Mouse (Mus musculus): ENCODE measurements around the gene Tle3.

The Tle3 gene

GRCm38 (mm10) chr9:61371755-61372509 is at the start of gene Tle3:
Gene Tle3 (plus strand): TSS chr9:61372366.
- DNase-seq (ENCODE audit: low read depth) = peak; percentile 98

GRCm38 (mm10) chr9:61323221-61323620 is 48.9 kb upstream of the Tle3 start:
- no peak for DNase-seq (ENCODE audit: low read depth)

GRCm38 (mm10) chr9:61323879-61324278 is 48.3 kb upstream of the Tle3 start:
- peak; percentile 52 for DNase-seq (ENCODE audit: low read depth)

- DNase-seq (ENCODE audit: low read depth) = no peak
Measured at GRCm38 (mm10) chr9:61324354-61324753, 47.8 kb upstream of the Tle3 start.

GRCm38 (mm10) chr9:61325012-61325411 is 47.2 kb upstream of the Tle3 start:
- DNase-seq (ENCODE audit: low read depth) = no peak

- no peak for DNase-seq (ENCODE audit: low read depth)
Measured at GRCm38 (mm10) chr9:61325931-61326351, 46.2 kb upstream of the Tle3 start.

GRCm38 (mm10) chr9:61326922-61327321 is 45.2 kb upstream of the Tle3 start:
- DNase-seq (ENCODE audit: low read depth) = no peak

- no peak for DNase-seq (ENCODE audit: low read depth)
Measured at GRCm38 (mm10) chr9:61328173-61328572, 44.0 kb upstream of the Tle3 start.

- DNase-seq (ENCODE audit: low read depth) = no peak
Measured at GRCm38 (mm10) chr9:61330747-61331146, 41.4 kb upstream of the Tle3 start.

GRCm38 (mm10) chr9:61332226-61332936 is 39.8 kb upstream of the Tle3 start:
- no peak for DNase-seq (ENCODE audit: low read depth)

- no peak for DNase-seq (ENCODE audit: low read depth)
Measured at GRCm38 (mm10) chr9:61336179-61336578, 36.0 kb upstream of the Tle3 start.

- peak; percentile 78 for DNase-seq (ENCODE audit: low read depth)
Measured at GRCm38 (mm10) chr9:61336591-61337587, 35.3 kb upstream of the Tle3 start.

- DNase-seq (ENCODE audit: low read depth) = no peak
Measured at GRCm38 (mm10) chr9:61337665-61338064, 34.5 kb upstream of the Tle3 start.

GRCm38 (mm10) chr9:61339311-61339710 is 32.9 kb upstream of the Tle3 start:
- DNase-seq (ENCODE audit: low read depth) = no peak

GRCm38 (mm10) chr9:61340333-61340732 is 31.8 kb upstream of the Tle3 start:
- DNase-seq (ENCODE audit: low read depth) = no peak

- peak; percentile 59 for DNase-seq (ENCODE audit: low read depth)
Measured at GRCm38 (mm10) chr9:61342297-61342696, 29.9 kb upstream of the Tle3 start.

GRCm38 (mm10) chr9:61344684-61345083 is 27.5 kb upstream of the Tle3 start:
- DNase-seq (ENCODE audit: low read depth) = no peak

GRCm38 (mm10) chr9:61347011-61347410 is 25.2 kb upstream of the Tle3 start:
- DNase-seq (ENCODE audit: low read depth) = peak; percentile 40

- DNase-seq (ENCODE audit: low read depth) = no peak
Measured at GRCm38 (mm10) chr9:61348036-61348435, 24.1 kb upstream of the Tle3 start.

- no peak for DNase-seq (ENCODE audit: low read depth)
Measured at GRCm38 (mm10) chr9:61348616-61349015, 23.6 kb upstream of the Tle3 start.

- peak; percentile 39 for DNase-seq (ENCODE audit: low read depth)
Measured at GRCm38 (mm10) chr9:61349697-61350096, 22.5 kb upstream of the Tle3 start.

- peak; percentile 92 for DNase-seq (ENCODE audit: low read depth)
Measured at GRCm38 (mm10) chr9:61351164-61351563, 21.0 kb upstream of the Tle3 start.

Measured in NIH3T3 (cell line).